In genomic region chr3:98741043-98741442, GRCm38 (mm10) we compare ENCODE assay signal across 13 mouse cellular contexts. TPM values are rescaled to one million over a fixed set of nuclear protein-coding genes. Genes with fewer than 3 reads are reported as not detected.
"Had no signal": no experiment of that assay in that cellular context is flagged by ENCODE, and none has a peak within 500 bp of the region (broad histone marks: within the 10 kb centered on the region; RNA-seq: fewer than 3 reads in every experiment).

No protein-coding gene starts in this region.

RNA-seq across cellular contexts. Expression of gene Hsd3b2, which starts 16.7 kb away (rescaled TPM):
- total RNA-seq: megakaryocyte progenitor cell, adult 5-6 weeks had no signal
- polyA plus RNA-seq: lung, adult 2 months; lung, postnatal 0 days; macrophage; midbrain, embryonic 11.5 days; midbrain, embryonic 13.5 days; myocyte; neural tube, embryonic 11.5 days; neural tube, embryonic 13.5 days; stomach, embryonic 14.5 days; stomach, embryonic 16.5 days; thymus, postnatal 0 days had no signal

RNA-seq across cellular contexts. Expression of gene Hsd3b3, which starts 21.9 kb away (rescaled TPM):
- total RNA-seq: megakaryocyte progenitor cell, adult 5-6 weeks had no signal
- polyA plus RNA-seq: lung, embryonic 15.5 days; lung, postnatal 0 days; macrophage; myocyte; neural tube, embryonic 11.5 days; stomach, embryonic 14.5 days; thymus, postnatal 0 days had no signal
